Mouse (Mus musculus) hindbrain, embryonic 16.5 days (tissue): Measurements from ENCODE around the gene Myocos. TPM values are rescaled to one million over a fixed set of nuclear protein-coding genes. Genes with fewer than 3 reads are reported as not detected.

Experiments
- ATAC-seq: fragments of 200-750 bp; cut with Nextera tagmentation; 2 replicates; pipeline ENCODE4 v1.8.0; 2017; ENCODE audit warnings: moderate TSS enrichment, moderate library complexity
- H3K27ac ChIP-seq: fragments of 300-500 bp; sonication (generic); 2 replicates; pipeline ENCODE4 v1.5.1; 2014; ENCODE audit warnings: low read depth, mild to moderate bottlenecking, control low read depth, low read length, moderate library complexity
- H3K27me3 ChIP-seq: fragments of 300-500 bp; sonication (generic); replicated peaks from 2 replicates; pipeline ENCODE4 v1.6.1; 2014; ENCODE audit warnings: low read length; ENCODE audit not compliant: control insufficient read depth, insufficient read depth
- H3K36me3 ChIP-seq: fragments of 300-500 bp; sonication (generic); 2 replicates; pipeline ENCODE4 v1.6.1; 2014; ENCODE audit warnings: mild to moderate bottlenecking, low read length, moderate library complexity, mixed read lengths; ENCODE audit not compliant: control insufficient read depth, insufficient read depth
- H3K4me1 ChIP-seq: fragments of 300-500 bp; sonication (generic); 2 replicates; pipeline ENCODE4 v1.6.1; 2014; ENCODE audit warnings: low read depth, low read length; ENCODE audit not compliant: control insufficient read depth, insufficient read depth
- H3K4me2 ChIP-seq: fragments of 300-500 bp; sonication (generic); 2 replicates; pipeline ENCODE4 v1.6.1; 2014; ENCODE audit warnings: mild to moderate bottlenecking, low read length, control low read depth, moderate library complexity
- H3K4me3 ChIP-seq: fragments of 300-500 bp; sonication (generic); 2 replicates; pipeline ENCODE4 v1.5.1; 2014; ENCODE audit warnings: mild to moderate bottlenecking, low read length, control low read depth, moderate library complexity
- H3K9ac ChIP-seq: fragments of 300-500 bp; sonication (generic); 2 replicates; pipeline ENCODE4 v1.6.1; 2014; ENCODE audit warnings: low read depth, mild to moderate bottlenecking, control low read depth, low read length, moderate library complexity
- H3K9me3 ChIP-seq: fragments of 300-500 bp; sonication (generic); 2 replicates; pipeline ENCODE4 v1.6.1; 2014; ENCODE audit warnings: mild to moderate bottlenecking, low read length, moderate library complexity; ENCODE audit not compliant: control insufficient read depth
- WGBS: fragments of 180-500 bp; shearing (Covaris S2); extraction: QIAGEN DNeasy Blood & Tissue Kit; methylation state at CpG from one replicate; pipeline ENCODE4 v1.1.7; 2014; 5-methylcytosine and 5-hydroxymethylcytosine counted together
- microRNA-seq: library from miRNA; unstranded; fragments of <30 nt; microRNA quantifications from one replicate; pipeline ENCODE4, GENCODE M21; 2017
- polyA plus RNA-seq: library from polyadenylated mRNA; unstranded; fragments of >200 nt; fragmentation: Nextera tagmentation; extraction: Ambion mirVana; gene quantifications from 2 replicates; pipeline ENCODE4 v1.2.1, GENCODE M21; 2015

The Myocos gene
- polyA plus RNA-seq, 1 experiment from 2014 or later = not detected

DNA sequence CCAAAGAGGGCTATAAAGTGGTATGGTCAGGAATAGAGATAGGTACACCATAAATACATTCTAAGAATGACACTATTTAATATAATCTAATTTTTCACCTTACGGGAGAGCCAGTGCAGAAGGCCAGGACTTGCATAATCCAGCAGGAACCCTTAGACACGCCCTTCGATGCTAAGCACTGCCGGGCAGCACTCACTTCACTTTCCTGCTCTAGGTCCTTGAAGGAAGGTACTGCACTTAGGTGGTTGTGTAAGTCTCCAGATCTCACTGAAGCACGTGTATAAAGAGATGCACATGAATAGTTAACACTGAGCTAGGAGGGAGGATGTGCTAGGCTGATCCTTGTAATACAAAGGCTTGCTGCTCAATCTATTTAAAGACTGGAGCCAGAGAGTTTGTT is 58.4 kb downstream of the Myocos start:
- H3K27ac ChIP-seq = no peak overlapping the region
- H3K4me3 ChIP-seq = no peak overlapping the region
- no peaks in the 10 kb centered on the region for H3K4me1 ChIP-seq
- WGBS = 94% methylated on average over 5 of the region's 5 CpGs
- no peaks in the 10 kb centered on the region for H3K9me3 ChIP-seq
- ATAC-seq = no peak
- H3K36me3 ChIP-seq = 0 out of 2 replicates have a peak, but pooled peaks cover 6% of the 10 kb centered on the region
- no peak overlapping the region for H3K4me2 ChIP-seq
- H3K27me3 ChIP-seq = no peaks in the 10 kb centered on the region
- H3K9ac ChIP-seq = no peak overlapping the region

DNA sequence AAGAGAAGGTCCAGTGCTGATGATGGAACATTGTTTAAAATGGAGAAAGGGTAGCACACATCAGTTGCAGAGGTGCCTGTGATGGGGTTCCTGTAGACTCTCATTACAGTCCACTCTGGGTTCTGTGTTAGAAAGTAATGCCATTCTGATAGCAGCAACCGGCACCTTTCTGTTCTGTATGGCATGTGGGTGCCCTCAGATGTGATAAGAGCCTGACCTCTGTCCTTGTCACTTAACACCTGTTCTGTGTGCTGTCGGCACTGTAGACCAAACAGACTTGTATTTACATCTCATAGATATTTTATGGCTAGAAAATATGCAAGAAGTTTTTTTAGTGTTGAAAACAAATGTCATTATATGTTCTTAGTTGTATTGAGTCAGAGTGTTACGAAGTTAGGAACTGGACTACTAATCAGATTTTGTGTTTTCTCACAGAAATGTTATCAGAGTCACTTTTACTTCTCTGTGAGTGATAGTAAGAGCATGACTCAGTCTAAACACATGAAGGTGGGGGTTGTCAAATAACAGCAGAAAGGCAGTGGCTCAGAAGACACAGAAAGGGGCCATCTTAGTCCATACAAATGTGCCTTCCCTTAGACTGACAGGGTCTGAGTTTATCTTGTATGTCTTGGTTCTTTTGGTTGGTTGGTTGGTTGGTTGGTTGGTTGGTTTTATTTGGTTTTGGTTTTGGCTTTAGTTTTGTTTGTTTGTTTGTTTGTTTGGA is 60.5 kb downstream of the Myocos start:
- H3K4me3 ChIP-seq = no peak overlapping the region
- H3K4me1 ChIP-seq = no peaks in the 10 kb centered on the region
- H3K9me3 ChIP-seq = no peaks in the 10 kb centered on the region
- no peak overlapping the region for H3K9ac ChIP-seq
- 92% methylated on average over 3 of the region's 3 CpGs for WGBS
- H3K36me3 ChIP-seq = peaks cover 6% of the 10 kb centered on the region; the same call in 1 of the 2 replicates
- no peak overlapping the region for H3K27ac ChIP-seq
- no peaks in the 10 kb centered on the region for H3K27me3 ChIP-seq
- no peak overlapping the region for H3K4me2 ChIP-seq
- no peak for ATAC-seq

Small RNAs within 50 kb of the gene (microRNA-seq; reads per million reads assigned to microRNA genes)
- gene Gm27616 = not detected

Other genes with a start within 250 kb of the Myocos start
- 57.1 and 61.2 TPM in 2 replicates for gene Dnm3, start 180.2 kb downstream of the Myocos start, polyA plus RNA-seq
- 15.7 and 17.5 TPM in 2 replicates for gene Mettl13, start 109.7 kb downstream of the Myocos start, polyA plus RNA-seq
- 79.8 and 90.4 TPM in 2 replicates for gene Vamp4, start 87.7 kb downstream of the Myocos start, polyA plus RNA-seq
- gene Myoc, start 19.1 kb downstream of the Myocos start, polyA plus RNA-seq = 0.10 and 0.12 TPM in 2 replicates
- 104 and 117 TPM in 2 replicates for gene Prrc2c, start 82.3 kb upstream of the Myocos start, polyA plus RNA-seq
- 0.54 and 0.78 TPM in 2 replicates for gene Fmo4, start 155.8 kb upstream of the Myocos start, polyA plus RNA-seq
- gene Fmo1, start 208.4 kb upstream of the Myocos start, polyA plus RNA-seq = 39.6 and 42.2 TPM in 2 replicates
- gene Fmo2, start 240.5 kb upstream of the Myocos start, polyA plus RNA-seq = 0.09 and 0.29 TPM in 2 replicates